Mouse (Mus musculus) liver, embryonic 16.5 days (tissue): ENCODE results near the gene Scrt2. TPM values are rescaled to one million over a fixed set of nuclear protein-coding genes. Genes with fewer than 3 reads are reported as not detected.
A peak's percentile ranks its signal among the peaks of the same experiment; 100 is the strongest.

Source experiments
- ATAC-seq: fragments of 200-750 bp; cut with Nextera tagmentation; 2 replicates; pipeline ENCODE4 v1.8.0; 2017; ENCODE audit warnings: low read depth, mild to moderate bottlenecking, moderate number of reproducible peaks, moderate library complexity
- H3K27ac ChIP-seq: fragments of 300-500 bp; sonication (generic); 2 replicates; pipeline ENCODE4 v1.5.1; 2014; ENCODE audit warnings: mild to moderate bottlenecking, low read length
- H3K27me3 ChIP-seq: fragments of 300-500 bp; sonication (generic); 2 replicates; pipeline ENCODE4 v1.6.1; 2014; ENCODE audit warnings: low read depth, low read length, mixed read lengths; ENCODE audit not compliant: control insufficient read depth, insufficient read depth
- H3K36me3 ChIP-seq: fragments of 300-500 bp; sonication (generic); 2 replicates; pipeline ENCODE4 v1.6.1; 2014; ENCODE audit warnings: mild to moderate bottlenecking; ENCODE audit not compliant: control insufficient read depth, insufficient read depth
- H3K4me1 ChIP-seq: fragments of 300-500 bp; sonication (generic); 2 replicates; pipeline ENCODE4 v1.6.1; 2014; ENCODE audit warnings: low read depth, low read length, mixed read lengths; ENCODE audit not compliant: control insufficient read depth
- H3K4me2 ChIP-seq: fragments of 300-500 bp; sonication (generic); 2 replicates; pipeline ENCODE4 v1.6.1; 2014; ENCODE audit warnings: low read depth, low read length, mixed read lengths
- H3K4me3 ChIP-seq: fragments of 300-500 bp; sonication (generic); 2 replicates; pipeline ENCODE4 v1.5.1; 2014; ENCODE audit warnings: low read depth, mild to moderate bottlenecking, low read length
- H3K9ac ChIP-seq: fragments of 300-500 bp; sonication (generic); 2 replicates; pipeline ENCODE4 v1.6.1; 2014; ENCODE audit warnings: low read depth, low read length
- H3K9me3 ChIP-seq: fragments of 300-500 bp; sonication (generic); replicated peaks from 2 replicates; pipeline ENCODE4 v1.6.1; 2016; ENCODE audit warnings: low read length; ENCODE audit not compliant: control insufficient read depth
- WGBS: fragments of 180-500 bp; shearing (Covaris S2); extraction: QIAGEN DNeasy Blood & Tissue Kit; methylation state at CpG from one replicate; pipeline ENCODE4 v1.1.7; 2014; ENCODE audit not compliant: insufficient replicate concordance; 5-methylcytosine and 5-hydroxymethylcytosine counted together
- polyA plus RNA-seq: library from polyadenylated mRNA; unstranded; fragments of >200 nt; fragmentation: Nextera tagmentation; extraction: Ambion mirVana; gene quantifications from 2 replicates; pipeline ENCODE4 v1.2.1, GENCODE M21; 2015

Gene Scrt2
- polyA plus RNA-seq, 1 experiment from 2014 or later: not detected

DNA sequence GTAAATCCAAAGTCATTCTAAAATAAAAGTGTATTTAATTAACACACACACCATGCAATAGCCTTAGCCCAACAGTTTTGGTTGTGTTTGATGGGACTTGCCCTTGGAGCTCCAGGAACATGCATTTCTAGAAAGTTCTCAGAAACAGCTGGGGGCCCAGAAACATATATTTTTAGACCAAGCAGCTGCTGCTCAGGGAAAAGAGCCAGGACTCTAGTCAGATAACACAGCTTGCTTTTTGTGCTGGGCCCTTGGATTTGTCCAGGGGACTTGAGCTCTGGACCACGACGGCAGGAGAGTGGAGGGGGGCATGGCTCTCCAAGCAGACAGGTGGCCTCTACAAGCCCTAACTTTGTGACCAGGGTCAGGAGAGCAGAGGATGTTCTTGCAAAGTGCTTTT lies 30.0 kb downstream of the Scrt2 start:
- Histone ChIP-seq H3K4me1 (peaks cover 18% of the 10 kb centered on the region), H3K9ac (no peak overlapping the region), H3K4me2 (no peak overlapping the region), H3K36me3 (peaks cover 6% of the 10 kb centered on the region; the same call in 1 of the 2 replicates), H3K27ac (no peak overlapping the region), H3K9me3 (no peaks in the 10 kb centered on the region), H3K4me3 (no peak overlapping the region), H3K27me3 (peaks cover 11% of the 10 kb centered on the region)
- ATAC-seq: no peak
- 62% methylated on average over 2 of the region's 2 CpGs for WGBS

GRCm38 (mm10) chr2:152111920-152112319 lies 30.6 kb downstream of the Scrt2 start:
- peak; percentile 78 for ATAC-seq

GRCm38 (mm10) chr2:152112490-152112889 lies 31.2 kb downstream of the Scrt2 start:
- H3K9ac ChIP-seq: no peak overlapping the region
- peaks cover 4% of the 10 kb centered on the region; the same call in 1 of the 2 replicates for H3K36me3 ChIP-seq
- no peak overlapping the region for H3K4me2 ChIP-seq
- no peak for ATAC-seq
- peaks cover 13% of the 10 kb centered on the region for H3K27me3 ChIP-seq
- H3K9me3 ChIP-seq: no peaks in the 10 kb centered on the region
- H3K4me3 ChIP-seq: no peak overlapping the region
- H3K27ac ChIP-seq: no peak overlapping the region
- peaks cover 19% of the 10 kb centered on the region for H3K4me1 ChIP-seq
- WGBS: 52% methylated on average over 5 of the region's 5 CpGs

More at GRCm38 (mm10) chr2:152111920-152112319, 30.6 kb downstream of the Scrt2 start:
- H3K4me3 ChIP-seq: no peak overlapping the region
- WGBS: 10% methylated on average over 7 of the region's 7 CpGs
- H3K27ac ChIP-seq: no peak overlapping the region
- no peaks in the 10 kb centered on the region for H3K9me3 ChIP-seq
- H3K4me2 ChIP-seq: no peak overlapping the region
- H3K9ac ChIP-seq: no peak overlapping the region
- H3K27me3 ChIP-seq: peaks cover 11% of the 10 kb centered on the region
- H3K36me3 ChIP-seq: peaks cover 6% of the 10 kb centered on the region; the same call in 1 of the 2 replicates
- H3K4me1 ChIP-seq: peaks cover 13% of the 10 kb centered on the region

- H3K36me3 ChIP-seq: peaks cover 2% of the 10 kb centered on the region; the same call in 1 of the 2 replicates
- WGBS: 21% methylated on average over 10 of the region's 10 CpGs
- H3K27ac ChIP-seq: no peak overlapping the region
- H3K4me3 ChIP-seq: no peak overlapping the region
- peaks cover 13% of the 10 kb centered on the region for H3K27me3 ChIP-seq
- peaks cover 20% of the 10 kb centered on the region for H3K4me1 ChIP-seq
- no peak for ATAC-seq
- no peaks in the 10 kb centered on the region for H3K9me3 ChIP-seq
- no peak overlapping the region for H3K9ac ChIP-seq
- no peak overlapping the region for H3K4me2 ChIP-seq
These were observed 31.6 kb downstream of the Scrt2 start for GRCm38 (mm10) chr2:152112970-152113369.

GRCm38 (mm10) chr2:152114057-152114975 lies 33.0 kb downstream of the Scrt2 start:
- H3K4me3 ChIP-seq: peak overlapping the region; percentile 17; the same call in 1 of the 2 replicates

DNA sequence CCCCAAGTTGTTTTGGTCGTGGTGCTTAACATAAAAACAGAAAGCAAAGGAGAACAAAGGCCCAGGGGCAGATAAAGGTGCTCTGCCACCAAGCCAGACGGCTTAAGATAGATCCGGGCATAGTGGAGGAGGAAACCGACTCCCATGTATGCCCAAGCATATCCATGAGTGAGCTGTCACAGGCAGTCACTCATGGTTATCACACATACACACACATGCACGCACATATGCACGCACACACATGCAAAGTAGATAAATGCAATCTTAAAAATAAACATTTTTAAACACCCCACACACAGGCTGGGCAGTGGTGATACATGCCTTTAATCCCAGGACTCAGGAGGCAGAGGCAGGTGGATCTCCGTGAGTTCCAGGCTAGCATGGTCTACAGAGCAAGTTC lies 36.4 kb downstream of the Scrt2 start:
- no peaks in the 10 kb centered on the region for H3K36me3 ChIP-seq
- H3K9me3 ChIP-seq: no peaks in the 10 kb centered on the region
- H3K27ac ChIP-seq: no peak overlapping the region
- H3K27me3 ChIP-seq: peaks cover 13% of the 10 kb centered on the region
- peaks cover 29% of the 10 kb centered on the region for H3K4me1 ChIP-seq
- no peak overlapping the region for H3K9ac ChIP-seq
- no peak overlapping the region for H3K4me3 ChIP-seq
- no peak overlapping the region for H3K4me2 ChIP-seq
- 43% methylated on average over 7 of the region's 7 CpGs for WGBS
- peak; percentile 67 for ATAC-seq

More at GRCm38 (mm10) chr2:152114057-152114975, 33.0 kb downstream of the Scrt2 start:
- no peak for ATAC-seq
- WGBS: 18% methylated on average over 34 of the region's 36 CpGs
- H3K27ac ChIP-seq: no peak overlapping the region
- no peaks in the 10 kb centered on the region for H3K9me3 ChIP-seq
- peaks cover 20% of the 10 kb centered on the region for H3K4me1 ChIP-seq
- H3K9ac ChIP-seq: no peak overlapping the region
- no peaks in the 10 kb centered on the region for H3K36me3 ChIP-seq
- H3K4me2 ChIP-seq: peak overlapping the region; percentile 0; the same call in 1 of the 2 replicates
- peaks cover 13% of the 10 kb centered on the region for H3K27me3 ChIP-seq

GRCm38 (mm10) chr2:152119228-152119865 lies 38.0 kb downstream of the Scrt2 start:
- no peak for ATAC-seq
- no peak overlapping the region for H3K27ac ChIP-seq
- no peak overlapping the region for H3K9ac ChIP-seq
- no peaks in the 10 kb centered on the region for H3K36me3 ChIP-seq
- no peak overlapping the region for H3K4me2 ChIP-seq
- peaks cover 9% of the 10 kb centered on the region for H3K27me3 ChIP-seq
- H3K4me1 ChIP-seq: peaks cover 40% of the 10 kb centered on the region
- H3K9me3 ChIP-seq: no peaks in the 10 kb centered on the region
- WGBS: 49% methylated on average over 6 of the region's 6 CpGs
- no peak overlapping the region for H3K4me3 ChIP-seq

GRCm38 (mm10) chr2:152122896-152123295 lies 41.6 kb downstream of the Scrt2 start:
- no peak overlapping the region; the same call in 1 of the 2 replicates for H3K27ac ChIP-seq
- H3K4me1 ChIP-seq: peaks cover 20% of the 10 kb centered on the region
- no peaks in the 10 kb centered on the region for H3K36me3 ChIP-seq
- H3K4me2 ChIP-seq: peak overlapping the region; percentile 37
- H3K9me3 ChIP-seq: no peaks in the 10 kb centered on the region
- no peak overlapping the region for H3K9ac ChIP-seq
- peak; percentile 99 for ATAC-seq
- no peak overlapping the region for H3K4me3 ChIP-seq
- 20% methylated on average over 9 of the region's 9 CpGs for WGBS
- no peaks in the 10 kb centered on the region for H3K27me3 ChIP-seq
